Mouse (Mus musculus): ENCODE results near the gene Dhx9. TPM values are rescaled to one million over a fixed set of nuclear protein-coding genes. Genes with fewer than 3 reads are reported as not detected.

Gene Dhx9
- polyA plus RNA-seq, 1 experiment, result 57.5 TPM

DNA sequence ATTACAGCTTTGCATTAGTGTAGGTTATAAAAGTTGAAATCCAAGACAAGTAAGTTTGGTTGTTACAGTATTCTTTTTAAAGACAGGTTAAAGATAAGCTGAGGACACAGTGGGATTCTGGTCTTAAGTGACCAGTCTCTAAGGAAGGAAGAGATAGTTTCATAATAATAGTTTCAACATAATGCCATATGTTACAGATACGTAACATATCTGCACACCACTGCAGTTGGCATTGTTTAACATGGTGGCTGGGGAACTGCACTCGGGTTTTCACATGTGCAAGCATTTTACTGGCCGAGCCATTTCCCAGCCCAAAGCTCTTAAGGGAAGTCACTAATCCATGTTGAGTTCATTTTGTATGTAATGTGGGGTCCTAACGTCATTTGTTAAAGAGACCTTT lies 43.8 kb downstream of the Dhx9 start:
- TF ChIP-seq POLR2A (IDR thresholded peaks at IDR 0.05; ENCODE audit: borderline replicate concordance, insufficient read depth, low read length), result no peak
- no peak for TF ChIP-seq CTCF (IDR thresholded peaks at IDR 0.05; ENCODE audit: borderline replicate concordance, insufficient read depth, low read depth, low read length)

DNA sequence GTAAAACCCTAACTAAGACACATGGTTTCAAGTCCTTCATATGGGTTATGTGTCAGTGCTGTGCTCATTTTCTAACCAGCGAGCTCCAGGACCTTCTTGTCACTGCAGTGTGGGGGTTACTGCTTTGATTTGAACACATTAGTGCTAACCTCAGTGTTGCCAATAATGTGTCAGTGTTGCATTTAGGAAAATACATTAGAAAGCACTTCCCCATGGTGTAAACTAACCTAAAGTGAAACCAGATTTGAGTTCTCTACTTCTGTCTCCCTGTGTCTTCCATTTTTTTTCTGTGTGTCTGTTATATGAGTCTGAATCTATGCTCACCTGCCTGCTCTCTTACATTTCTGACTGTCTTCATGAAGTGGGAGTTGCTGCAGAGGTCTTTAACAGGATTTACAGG lies 44.4 kb downstream of the Dhx9 start:
- Histone ChIP-seq H3K27ac (ENCODE audit: insufficient read depth, low read length) (no peak overlapping the region), H3K4me1 (ENCODE audit: control insufficient read depth, insufficient read depth, low read length) (no peaks in the 10 kb centered on the region), H3K27me3 (ENCODE audit: control insufficient read depth, insufficient read depth, low read length) (no peaks in the 10 kb centered on the region), H3K4me3 (replicated peaks; ENCODE audit: insufficient read depth, low read depth, low read length) (no peak overlapping the region)
- no peak for DNase-seq
- no peak for TF ChIP-seq CTCF (IDR thresholded peaks at IDR 0.05; ENCODE audit: borderline replicate concordance, insufficient read depth, low read depth, low read length)
- TF ChIP-seq POLR2A (IDR thresholded peaks at IDR 0.05; ENCODE audit: borderline replicate concordance, insufficient read depth, low read length), result no peak
- 96% methylated on average over 1 of the region's 1 CpGs for WGBS

More for the DNA sequence above, 43.8 kb downstream of the Dhx9 start:
- 80% methylated on average over 4 of the region's 4 CpGs for WGBS
- Histone ChIP-seq H3K27ac (ENCODE audit: insufficient read depth, low read length) (no peak overlapping the region), H3K4me1 (ENCODE audit: control insufficient read depth, insufficient read depth, low read length) (no peaks in the 10 kb centered on the region), H3K4me3 (replicated peaks; ENCODE audit: insufficient read depth, low read depth, low read length) (no peak overlapping the region), H3K27me3 (ENCODE audit: control insufficient read depth, insufficient read depth, low read length) (no peaks in the 10 kb centered on the region)
- no peak for DNase-seq

DNA sequence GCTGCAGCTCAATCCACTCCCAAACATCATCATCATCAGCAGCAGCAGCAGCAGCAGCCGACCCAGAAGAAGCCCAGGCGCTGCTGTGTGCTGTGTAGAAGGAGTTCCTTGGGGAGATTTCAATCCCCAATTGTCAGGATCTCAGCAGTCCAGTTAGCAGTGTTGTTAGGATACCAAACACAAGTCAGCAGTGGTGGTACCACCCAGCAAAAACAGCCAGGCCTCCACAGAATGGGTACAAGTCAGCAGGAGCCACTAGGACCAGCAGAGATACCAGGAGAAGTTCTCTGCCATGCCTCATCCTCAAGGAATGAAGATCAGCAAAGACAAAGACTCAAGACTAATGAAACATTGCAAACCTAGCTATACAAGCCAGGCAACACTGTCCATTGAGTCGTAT lies 45.8 kb downstream of the Dhx9 start:
- Histone ChIP-seq H3K27me3 (ENCODE audit: control insufficient read depth, insufficient read depth, low read length) (no peaks in the 10 kb centered on the region), H3K4me1 (ENCODE audit: control insufficient read depth, insufficient read depth, low read length) (no peaks in the 10 kb centered on the region), H3K27ac (ENCODE audit: insufficient read depth, low read length) (no peak overlapping the region), H3K4me3 (replicated peaks; ENCODE audit: insufficient read depth, low read depth, low read length) (no peak overlapping the region)
- no peak for TF ChIP-seq CTCF (IDR thresholded peaks at IDR 0.05; ENCODE audit: borderline replicate concordance, insufficient read depth, low read depth, low read length)
- TF ChIP-seq POLR2A (IDR thresholded peaks at IDR 0.05; ENCODE audit: borderline replicate concordance, insufficient read depth, low read length), result no peak
- WGBS, result 84% methylated on average over 3 of the region's 3 CpGs
- DNase-seq, result no peak

DNA sequence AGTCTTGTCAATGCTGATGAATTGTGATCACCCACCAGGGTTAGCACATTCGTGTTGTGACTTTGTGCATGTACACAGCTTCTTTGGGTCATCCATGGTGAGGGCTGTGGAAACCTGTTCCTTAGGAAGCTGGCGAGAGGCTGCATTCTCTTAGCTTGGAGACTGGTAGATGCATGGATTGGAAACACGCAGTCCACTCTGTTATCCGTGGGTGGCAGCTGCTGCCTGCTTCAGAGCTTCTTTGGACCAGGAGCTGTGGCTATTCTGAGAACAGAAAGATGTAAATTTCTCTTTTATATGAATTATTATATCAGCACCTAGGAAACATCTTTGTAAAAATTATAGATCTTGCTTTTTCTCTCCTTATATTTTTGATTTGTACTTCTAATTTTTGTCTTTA lies 46.7 kb downstream of the Dhx9 start:
- Histone ChIP-seq H3K4me1 (ENCODE audit: control insufficient read depth, insufficient read depth, low read length) (no peaks in the 10 kb centered on the region), H3K27ac (ENCODE audit: insufficient read depth, low read length) (no peak overlapping the region), H3K4me3 (replicated peaks; ENCODE audit: insufficient read depth, low read depth, low read length) (no peak overlapping the region), H3K27me3 (ENCODE audit: control insufficient read depth, insufficient read depth, low read length) (no peaks in the 10 kb centered on the region)
- TF ChIP-seq POLR2A (IDR thresholded peaks at IDR 0.05; ENCODE audit: borderline replicate concordance, insufficient read depth, low read length) (no peak), CTCF (IDR thresholded peaks at IDR 0.05; ENCODE audit: borderline replicate concordance, insufficient read depth, low read depth, low read length) (no peak)
- 85% methylated on average over 4 of the region's 4 CpGs for WGBS
- no peak for DNase-seq

DNA sequence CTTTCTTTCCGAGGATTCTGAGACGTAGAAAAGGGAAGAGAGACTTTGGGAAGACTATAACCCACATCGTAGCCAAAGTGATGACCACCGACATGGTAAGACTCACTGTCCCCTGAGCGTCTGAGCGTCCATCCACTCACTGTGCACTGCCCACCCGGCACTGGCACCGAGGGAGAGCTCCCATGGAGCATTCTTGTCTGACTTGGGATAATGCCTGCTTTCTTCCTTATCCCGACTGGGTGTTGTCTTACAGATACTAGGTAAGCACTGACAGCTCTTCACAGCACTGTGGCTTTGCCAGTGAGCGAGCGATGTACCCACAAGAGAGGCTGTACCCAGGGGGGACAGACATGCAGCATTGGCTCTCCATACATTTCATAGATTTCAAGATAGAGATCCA lies 49.9 kb downstream of the Dhx9 start:
- WGBS, result 83% methylated on average over 11 of the region's 11 CpGs
- H3K4me3 ChIP-seq (replicated peaks; ENCODE audit: insufficient read depth, low read depth, low read length), result no peak overlapping the region

DNA sequence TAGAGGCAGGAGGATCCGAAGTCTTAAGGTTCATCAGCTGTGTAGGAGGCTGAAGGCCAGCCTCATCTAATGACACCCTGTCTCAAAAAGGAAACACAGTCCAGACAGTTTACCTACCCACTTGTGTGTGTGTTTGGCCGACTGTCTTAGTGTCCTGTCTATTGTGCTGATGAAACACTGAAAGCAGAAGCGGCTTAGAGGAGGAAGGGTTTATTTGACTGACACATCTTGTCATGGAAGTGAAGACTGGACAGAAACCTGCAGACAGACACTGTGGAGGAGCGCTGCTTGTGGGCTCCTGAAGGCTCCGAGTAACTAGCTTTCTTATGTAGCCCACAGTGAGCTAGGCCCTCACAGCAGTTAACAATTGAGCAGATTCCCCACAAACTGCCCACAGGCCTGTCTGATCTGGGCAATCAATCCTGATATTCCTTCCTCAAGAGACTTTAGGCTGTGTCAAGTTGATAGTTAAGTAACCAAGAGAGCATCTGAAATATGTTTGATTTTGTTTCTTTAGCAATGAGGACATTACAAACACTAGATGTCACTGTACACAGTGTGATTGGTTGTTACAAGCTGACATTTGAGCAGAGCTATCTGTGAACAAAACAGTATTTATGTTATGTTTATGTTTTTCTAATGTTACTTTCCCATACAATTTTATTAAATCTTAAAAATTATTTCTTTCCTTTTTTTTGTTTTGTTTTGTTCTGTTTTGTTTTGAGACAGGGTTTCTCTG lies 53.4 kb downstream of the Dhx9 start:
- no peaks in the 10 kb centered on the region for H3K27me3 ChIP-seq (ENCODE audit: control insufficient read depth, insufficient read depth, low read length)
- no peak overlapping the region for H3K4me3 ChIP-seq (replicated peaks; ENCODE audit: insufficient read depth, low read depth, low read length)
- DNase-seq, result no peak
- H3K27ac ChIP-seq (ENCODE audit: insufficient read depth, low read length), result no peak overlapping the region
- TF ChIP-seq CTCF (IDR thresholded peaks at IDR 0.05; ENCODE audit: borderline replicate concordance, insufficient read depth, low read depth, low read length) (no peak), POLR2A (IDR thresholded peaks at IDR 0.05; ENCODE audit: borderline replicate concordance, insufficient read depth, low read length) (no peak)
- no peaks in the 10 kb centered on the region for H3K4me1 ChIP-seq (ENCODE audit: control insufficient read depth, insufficient read depth, low read length)
- WGBS, result 91% methylated on average over 5 of the region's 5 CpGs

More for the DNA sequence above, 49.9 kb downstream of the Dhx9 start:
- TF ChIP-seq POLR2A (IDR thresholded peaks at IDR 0.05; ENCODE audit: borderline replicate concordance, insufficient read depth, low read length) (no peak), CTCF (IDR thresholded peaks at IDR 0.05; ENCODE audit: borderline replicate concordance, insufficient read depth, low read depth, low read length) (no peak)
- H3K4me1 ChIP-seq (ENCODE audit: control insufficient read depth, insufficient read depth, low read length), result no peaks in the 10 kb centered on the region
- no peaks in the 10 kb centered on the region for H3K27me3 ChIP-seq (ENCODE audit: control insufficient read depth, insufficient read depth, low read length)
- H3K27ac ChIP-seq (ENCODE audit: insufficient read depth, low read length), result no peak overlapping the region
- no peak for DNase-seq

DNA sequence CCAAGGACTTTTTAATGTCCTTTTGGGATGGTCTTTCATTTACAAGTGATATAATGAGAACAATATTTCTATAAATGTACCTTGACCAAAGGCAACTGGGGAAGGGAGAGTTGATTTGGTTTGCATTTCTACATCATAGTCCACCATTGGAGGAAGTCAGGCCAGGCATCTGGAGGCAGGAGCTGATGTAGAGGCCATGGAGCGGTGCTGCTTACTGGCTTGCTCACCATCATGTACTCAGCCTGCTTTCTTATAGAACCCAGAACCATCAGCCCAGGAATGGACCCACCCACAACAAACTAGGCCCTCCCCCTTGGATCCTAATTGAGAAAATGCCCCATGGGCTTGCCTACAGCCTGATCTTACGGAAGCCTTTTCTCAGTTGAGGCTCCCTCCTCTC lies 55.1 kb downstream of the Dhx9 start:
- TF ChIP-seq POLR2A (IDR thresholded peaks at IDR 0.05; ENCODE audit: borderline replicate concordance, insufficient read depth, low read length), result no peak
- TF ChIP-seq CTCF (IDR thresholded peaks at IDR 0.05; ENCODE audit: borderline replicate concordance, insufficient read depth, low read depth, low read length), result no peak
- no peak overlapping the region for H3K4me3 ChIP-seq (replicated peaks; ENCODE audit: insufficient read depth, low read depth, low read length)
- H3K27ac ChIP-seq (ENCODE audit: insufficient read depth, low read length), result no peak overlapping the region
- no peaks in the 10 kb centered on the region for H3K27me3 ChIP-seq (ENCODE audit: control insufficient read depth, insufficient read depth, low read length)
- H3K4me1 ChIP-seq (ENCODE audit: control insufficient read depth, insufficient read depth, low read length), result no peaks in the 10 kb centered on the region
- DNase-seq, result no peak
- 100% methylated on average over 2 of the region's 2 CpGs for WGBS

DNA sequence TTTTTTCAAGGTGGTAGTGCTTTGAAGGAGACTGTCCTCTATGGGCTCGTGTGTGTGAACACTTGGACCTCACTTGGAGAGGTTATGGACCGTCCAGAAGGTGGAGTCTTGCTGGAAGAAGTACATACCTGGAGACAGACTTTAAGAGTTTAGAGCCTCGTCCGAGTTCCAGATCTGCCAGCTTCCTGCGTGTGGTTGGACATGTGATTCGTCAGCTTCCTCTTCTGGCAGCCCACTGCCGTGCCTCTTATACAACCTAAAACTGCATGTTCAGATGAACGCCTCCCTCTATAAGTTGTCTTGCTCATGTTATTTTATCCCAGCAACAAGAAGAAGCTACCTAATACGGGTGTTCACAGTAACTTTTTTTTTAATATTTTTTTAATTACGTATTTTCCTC lies 55.8 kb downstream of the Dhx9 start:
- Histone ChIP-seq H3K27me3 (ENCODE audit: control insufficient read depth, insufficient read depth, low read length) (no peaks in the 10 kb centered on the region), H3K4me1 (ENCODE audit: control insufficient read depth, insufficient read depth, low read length) (no peaks in the 10 kb centered on the region), H3K4me3 (replicated peaks; ENCODE audit: insufficient read depth, low read depth, low read length) (no peak overlapping the region), H3K27ac (ENCODE audit: insufficient read depth, low read length) (no peak overlapping the region)
- DNase-seq, result no peak
- no peak for TF ChIP-seq POLR2A (IDR thresholded peaks at IDR 0.05; ENCODE audit: borderline replicate concordance, insufficient read depth, low read length)
- TF ChIP-seq CTCF (IDR thresholded peaks at IDR 0.05; ENCODE audit: borderline replicate concordance, insufficient read depth, low read depth, low read length), result no peak
- WGBS, result 90% methylated on average over 10 of the region's 10 CpGs
